Mouse (Mus musculus) heart, embryonic 15.5 days (tissue): Measurements from ENCODE around the gene Lpo. TPM values are rescaled to one million over a fixed set of nuclear protein-coding genes. Genes with fewer than 3 reads are reported as not detected.

ENCODE experiments used
- ATAC-seq: fragments of 200-750 bp; cut with Nextera tagmentation; replicated peaks from 2 replicates; pipeline ENCODE4 v1.8.0; 2017; ENCODE audit warnings: low read depth, moderate TSS enrichment; ENCODE audit not compliant: insufficient number of reproducible peaks, insufficient read depth, low FRiP score
- H3K27ac ChIP-seq: fragments of 300-500 bp; sonication (generic); 2 replicates; pipeline ENCODE4 v1.5.1; 2015; ENCODE audit warnings: mild to moderate bottlenecking, inconsistent platforms
- H3K27me3 ChIP-seq: fragments of 300-500 bp; sonication (generic); 2 replicates; pipeline ENCODE4 v1.6.1; 2015; ENCODE audit warnings: inconsistent platforms
- H3K36me3 ChIP-seq: fragments of 300-500 bp; sonication (generic); 2 replicates; pipeline ENCODE4 v1.6.1; 2015; ENCODE audit warnings: mild to moderate bottlenecking, inconsistent platforms
- H3K4me1 ChIP-seq: fragments of 300-500 bp; sonication (generic); replicated peaks from 2 replicates; pipeline ENCODE4 v1.6.1; 2015; ENCODE audit warnings: inconsistent platforms
- H3K4me2 ChIP-seq: fragments of 300-500 bp; sonication (generic); 2 replicates; pipeline ENCODE4 v1.6.1; 2015; ENCODE audit warnings: inconsistent platforms, mild to moderate bottlenecking, moderate library complexity
- H3K4me3 ChIP-seq: fragments of 300-500 bp; sonication (generic); 2 replicates; pipeline ENCODE4 v1.5.1; 2015; ENCODE audit warnings: mild to moderate bottlenecking, inconsistent platforms
- H3K9ac ChIP-seq: fragments of 300-500 bp; sonication (generic); 2 replicates; pipeline ENCODE4 v1.6.1; 2015; ENCODE audit warnings: mild to moderate bottlenecking, inconsistent platforms
- H3K9me3 ChIP-seq: fragments of 300-500 bp; sonication (generic); replicated peaks from 2 replicates; pipeline ENCODE4 v1.6.1; 2016; ENCODE audit warnings: inconsistent platforms
- WGBS: fragments of 180-500 bp; shearing (Covaris S2); methylation state at CpG from one replicate; pipeline ENCODE4 v1.1.7; 2015; ENCODE audit warnings: mixed read lengths; 5-methylcytosine and 5-hydroxymethylcytosine counted together
- polyA plus RNA-seq: library from polyadenylated mRNA; unstranded; fragments of >200 nt; fragmentation: Nextera tagmentation; extraction: Ambion mirVana; gene quantifications from 2 replicates; pipeline ENCODE4 v1.2.1, GENCODE M21; 2015

Lpo gene
- polyA plus RNA-seq, 1 experiment from 2014 or later, result 0.13 TPM

DNA sequence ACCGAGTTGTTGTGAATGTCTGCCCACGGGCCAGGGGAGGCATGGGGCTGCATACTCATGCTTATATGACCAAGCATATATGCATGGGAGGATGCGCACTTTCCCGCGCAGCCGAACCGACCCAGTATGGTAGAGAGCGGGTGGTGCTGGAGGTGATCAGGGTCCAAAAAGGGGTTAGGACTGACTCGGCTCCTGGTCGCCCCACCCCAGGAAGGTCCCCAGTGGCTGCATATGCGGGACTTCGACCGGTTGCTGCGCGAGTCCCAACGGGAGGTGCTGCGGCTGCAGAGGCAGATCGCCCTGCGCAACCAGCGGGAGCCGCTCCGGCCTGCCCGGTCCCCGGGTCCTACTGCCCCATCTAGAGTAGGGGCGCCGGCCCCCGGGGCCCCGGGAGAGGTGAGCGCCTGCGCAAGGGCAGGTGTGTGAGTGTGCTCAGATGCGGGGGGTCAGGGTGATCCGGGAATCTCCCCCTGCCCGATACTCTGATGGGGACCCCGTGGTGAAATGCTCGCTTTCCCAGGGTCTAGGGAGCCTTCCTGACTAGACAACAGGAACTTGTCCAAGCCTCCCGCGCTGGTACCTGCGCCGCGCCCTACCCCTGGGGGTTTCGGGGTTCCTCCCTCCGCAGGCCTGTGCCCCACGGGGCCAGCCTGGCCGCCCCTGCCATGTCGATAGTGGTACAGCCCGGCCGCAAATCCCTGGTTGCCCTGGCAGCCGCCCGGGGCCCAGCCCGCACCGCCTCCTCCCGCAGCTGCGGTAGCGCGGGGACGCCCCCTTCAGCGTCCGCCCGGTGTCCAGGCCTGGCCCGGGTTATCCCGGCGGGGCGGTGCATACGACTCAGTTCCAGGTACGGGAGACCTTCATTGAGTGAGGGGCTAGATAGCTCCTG is 63.9 kb downstream of the Lpo start:
- Histone ChIP-seq H3K27me3 (peaks cover 93% of the 10 kb centered on the region), H3K36me3 (no peaks in the 10 kb centered on the region), H3K4me1 (peaks cover 15% of the 10 kb centered on the region), H3K4me3 (peak overlapping the region; percentile 48), H3K9me3 (no peaks in the 10 kb centered on the region), H3K9ac (peak overlapping the region; percentile 28; the same call in 1 of the 2 replicates), H3K4me2 (peak overlapping the region; percentile 79), H3K27ac (no peak overlapping the region)
- WGBS, result under 1% methylated on average over 65 of the region's 65 CpGs
- ATAC-seq, result 0 out of 2 replicates have a peak, but pooled peaks have one; percentile 21

DNA sequence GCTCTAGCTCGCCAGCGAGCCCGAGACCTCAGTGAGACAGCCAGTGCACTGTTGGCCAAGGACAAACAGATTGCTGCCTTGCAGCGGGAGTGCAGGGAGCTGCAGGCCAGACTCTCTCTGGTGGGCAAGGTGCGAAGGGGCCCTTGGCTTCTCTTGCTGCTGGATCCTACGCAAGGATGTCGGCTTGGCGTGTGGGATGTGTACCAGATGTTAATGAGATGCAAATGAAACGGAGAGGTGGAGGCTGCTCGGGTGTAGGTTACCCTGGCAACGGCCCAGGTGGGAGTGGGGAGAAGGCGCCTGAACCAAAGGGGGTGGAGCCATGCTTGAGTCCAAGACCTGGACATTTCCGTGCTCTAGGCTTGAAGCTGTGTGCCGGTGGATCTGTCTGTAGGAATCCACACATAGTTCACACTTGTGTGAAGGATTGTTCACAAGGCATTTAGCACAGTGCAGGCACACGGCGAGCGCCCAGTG is 64.5 kb downstream of the Lpo start:
- peaks cover 96% of the 10 kb centered on the region for H3K27me3 ChIP-seq
- H3K27ac ChIP-seq, result no peak overlapping the region
- H3K4me2 ChIP-seq, result peak overlapping the region; percentile 79
- H3K4me3 ChIP-seq, result peak overlapping the region; percentile 48
- no peaks in the 10 kb centered on the region for H3K9me3 ChIP-seq
- peak overlapping the region; percentile 28; the same call in 1 of the 2 replicates for H3K9ac ChIP-seq
- no peak for ATAC-seq
- H3K4me1 ChIP-seq, result peaks cover 15% of the 10 kb centered on the region
- 3% methylated on average over 17 of the region's 17 CpGs for WGBS
- H3K36me3 ChIP-seq, result no peaks in the 10 kb centered on the region

DNA sequence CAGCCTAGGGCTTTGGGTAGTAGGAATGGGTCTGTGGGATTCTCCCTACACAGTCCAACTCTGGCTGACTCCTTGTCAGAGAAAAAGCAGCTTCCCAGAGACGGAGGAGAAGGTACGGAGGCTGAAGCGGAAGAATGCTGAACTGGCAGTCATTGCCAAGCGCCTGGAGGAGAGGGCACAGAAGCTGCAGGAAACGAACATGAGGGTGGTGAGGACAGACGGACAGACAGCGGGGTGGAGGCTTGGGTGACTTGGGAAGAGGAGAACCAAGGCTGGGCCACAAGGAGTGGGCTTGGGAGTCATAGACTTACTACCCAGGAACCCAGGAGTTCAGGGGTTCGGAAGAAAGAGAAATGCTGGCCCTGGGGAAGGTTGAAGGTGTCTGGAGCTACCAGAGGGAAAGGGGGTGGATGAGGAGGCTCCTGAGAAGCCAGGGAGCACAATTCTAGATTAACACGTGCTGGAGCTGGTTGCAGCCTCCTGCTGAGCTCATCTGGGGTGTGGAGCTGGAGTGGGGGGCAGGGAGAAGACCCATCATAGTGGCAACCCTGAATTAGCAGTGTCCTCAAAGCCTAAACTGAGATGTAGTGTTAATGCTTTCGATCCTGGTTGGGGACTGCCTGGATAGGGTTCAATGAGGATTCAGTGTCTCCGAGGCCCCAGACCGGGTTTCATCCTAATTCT is 65.2 kb downstream of the Lpo start:
- H3K27ac ChIP-seq, result no peak overlapping the region
- no peak overlapping the region for H3K9ac ChIP-seq
- ATAC-seq, result no peak
- peaks cover 89% of the 10 kb centered on the region for H3K27me3 ChIP-seq
- H3K4me1 ChIP-seq, result peaks cover 15% of the 10 kb centered on the region
- 0 out of 2 replicates have a peak overlapping the region, but pooled peaks have one; percentile 48 for H3K4me3 ChIP-seq
- peak overlapping the region; percentile 79; the same call in 1 of the 2 replicates for H3K4me2 ChIP-seq
- H3K36me3 ChIP-seq, result no peaks in the 10 kb centered on the region
- no peaks in the 10 kb centered on the region for H3K9me3 ChIP-seq
- WGBS, result 42% methylated on average over 12 of the region's 12 CpGs

DNA sequence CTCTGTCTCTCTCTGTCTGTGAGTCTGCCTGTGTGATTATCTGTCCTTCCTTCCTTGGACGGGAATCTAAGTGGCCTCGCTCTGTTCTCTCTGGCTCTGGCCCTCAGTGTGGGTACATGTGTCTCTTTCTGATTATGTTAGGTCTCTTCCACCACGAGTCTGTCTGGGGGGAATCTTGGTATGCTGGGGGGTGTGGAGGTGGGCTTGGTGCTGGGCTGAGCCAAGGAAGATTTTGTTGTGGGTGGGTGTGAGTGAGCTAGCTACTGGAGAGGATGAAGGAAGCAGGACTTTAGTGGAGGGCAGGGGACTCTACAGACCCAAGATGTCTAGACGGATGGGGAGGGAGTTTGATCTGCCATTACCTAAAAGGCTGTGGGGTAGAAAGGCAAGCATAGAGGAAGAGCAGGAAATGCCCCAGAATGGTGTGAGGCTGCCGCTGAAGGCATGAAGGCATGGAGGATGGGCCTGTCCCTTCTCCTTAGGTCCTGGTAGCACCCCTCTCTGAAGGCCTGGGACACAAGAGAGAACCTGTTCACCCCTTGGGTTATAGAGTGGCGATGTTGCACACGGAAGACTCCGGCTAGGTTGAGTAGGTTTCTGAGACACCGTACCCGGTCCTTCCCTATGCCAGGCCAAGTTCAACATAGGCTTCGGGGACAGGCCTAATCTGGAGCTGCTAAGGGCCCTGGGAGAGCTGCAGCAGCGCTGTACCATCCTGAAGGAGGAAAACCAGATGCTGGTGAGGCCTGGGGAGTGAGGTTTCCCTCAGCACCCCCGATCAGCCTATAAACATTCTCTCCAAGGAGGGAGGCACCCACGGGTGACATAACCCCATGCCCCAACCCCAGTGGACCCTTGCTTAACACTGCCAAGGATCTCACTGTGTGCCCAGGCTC is 66.0 kb downstream of the Lpo start:
- Histone ChIP-seq H3K9ac (no peak overlapping the region), H3K27ac (no peak overlapping the region), H3K4me2 (no peak overlapping the region), H3K36me3 (no peaks in the 10 kb centered on the region), H3K27me3 (peaks cover 81% of the 10 kb centered on the region), H3K4me1 (peaks cover 15% of the 10 kb centered on the region), H3K4me3 (no peak overlapping the region), H3K9me3 (no peaks in the 10 kb centered on the region)
- no peak for ATAC-seq
- 69% methylated on average over 14 of the region's 14 CpGs for WGBS

DNA sequence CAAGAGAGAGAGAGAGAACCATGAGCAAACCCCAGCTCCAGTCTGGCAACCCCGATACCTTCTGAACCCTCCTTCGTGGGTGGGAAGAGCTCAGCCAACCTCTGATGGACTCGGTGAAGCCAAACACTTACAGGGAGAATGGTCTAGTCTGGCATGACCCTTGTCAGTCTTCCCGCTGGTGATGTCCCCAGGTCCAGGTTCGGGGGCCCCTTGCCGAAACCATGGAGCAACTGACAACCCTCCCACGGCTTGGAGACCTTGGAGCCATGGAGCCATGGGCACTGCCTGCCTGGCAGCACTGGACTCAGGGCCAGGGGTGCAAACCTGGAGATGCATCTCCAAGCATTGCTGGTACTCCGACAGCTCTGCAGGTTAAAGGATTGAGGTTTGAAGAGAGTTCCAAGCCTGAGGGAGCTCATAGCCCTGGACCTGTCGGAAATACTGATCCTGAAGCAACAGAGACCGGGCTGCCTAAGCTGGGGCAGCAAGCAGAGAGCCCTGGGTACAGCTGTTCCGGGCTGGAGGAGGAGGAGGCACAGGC is 66.8 kb downstream of the Lpo start:
- Histone ChIP-seq H3K4me1 (peaks cover 15% of the 10 kb centered on the region), H3K27ac (no peak overlapping the region), H3K9me3 (no peaks in the 10 kb centered on the region), H3K36me3 (no peaks in the 10 kb centered on the region), H3K27me3 (peaks cover 73% of the 10 kb centered on the region), H3K4me3 (no peak overlapping the region), H3K9ac (no peak overlapping the region), H3K4me2 (no peak overlapping the region)
- 65% methylated on average over 11 of the region's 11 CpGs for WGBS
- ATAC-seq, result no peak

DNA sequence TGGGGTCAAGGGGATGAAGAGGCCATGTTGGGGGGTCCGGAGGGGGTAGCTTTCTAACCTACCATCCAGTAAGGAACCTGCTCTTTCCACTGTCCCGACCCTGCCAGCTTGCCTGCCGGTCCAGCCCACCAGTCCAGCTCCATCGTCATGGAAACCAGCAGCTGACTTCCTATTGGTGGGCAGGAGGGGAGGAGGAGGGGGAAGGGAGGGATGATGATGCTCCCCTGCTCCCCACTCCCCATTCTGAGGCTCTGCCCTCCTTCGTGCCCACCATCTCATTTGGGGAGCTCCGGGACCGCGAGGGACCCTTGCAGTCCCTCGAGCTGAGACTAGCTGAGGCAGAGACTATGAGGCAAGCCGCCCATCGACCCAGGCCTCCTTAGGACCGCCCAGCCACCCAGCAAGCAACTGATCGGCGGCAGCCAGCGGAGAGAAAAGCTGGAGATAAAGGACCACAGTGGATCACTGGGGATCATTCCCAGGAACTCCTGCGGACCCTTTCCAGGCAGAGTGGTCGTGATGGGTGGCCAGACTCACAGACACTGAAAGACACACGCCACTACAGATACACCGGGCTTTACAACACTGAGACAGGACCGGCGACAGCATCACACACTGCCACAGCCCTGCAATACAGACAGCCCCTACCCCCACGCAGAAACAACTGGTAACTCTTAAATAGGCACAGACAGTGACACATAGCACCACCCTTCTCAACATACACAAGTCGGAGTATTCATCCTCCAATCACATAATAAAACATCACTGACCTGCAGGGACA is 67.6 kb downstream of the Lpo start, which contains the start of gene Tspoap1:
Gene Tspoap1, plus strand, starts transcription at position 241 of the 781 bp plus-strand sequence.
- H3K27ac ChIP-seq, result no peak within 1 kb of the TSS
- 7% methylated on average over 23 of the region's 23 CpGs for WGBS
- no peaks in the 10 kb centered on the region for H3K9me3 ChIP-seq
- H3K27me3 ChIP-seq, result peaks cover 66% of the 10 kb centered on the region
- no peak within 1 kb of the TSS for H3K9ac ChIP-seq
- no peak within 1 kb of the TSS for H3K4me3 ChIP-seq
- H3K36me3 ChIP-seq, result no peaks in the 10 kb centered on the region
- no peak within 1 kb of the TSS for H3K4me2 ChIP-seq
- peaks cover 15% of the 10 kb centered on the region for H3K4me1 ChIP-seq
- no peak for ATAC-seq

DNA sequence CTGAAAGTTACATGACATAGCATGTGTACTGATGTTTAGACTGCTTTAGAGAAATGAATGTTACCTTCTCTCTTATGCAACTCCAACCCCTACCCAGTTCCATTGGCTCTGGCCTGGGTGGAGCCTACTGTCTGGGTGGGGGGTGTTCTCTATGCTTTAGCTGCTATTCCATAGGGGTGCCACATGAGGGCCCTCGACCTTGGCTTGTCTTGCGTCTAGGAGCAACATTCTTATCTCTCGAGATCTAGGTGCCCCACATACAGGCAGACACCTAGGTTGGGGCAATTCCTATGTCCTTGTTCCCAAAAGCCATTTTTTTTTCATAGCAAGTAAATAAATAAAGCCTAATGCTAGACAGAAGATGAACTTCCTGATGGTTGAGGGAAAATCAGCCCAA is 68.5 kb downstream of the Lpo start:
- Histone ChIP-seq H3K9ac (no peak overlapping the region), H3K4me3 (no peak overlapping the region), H3K27me3 (peaks cover 57% of the 10 kb centered on the region), H3K4me2 (no peak overlapping the region), H3K4me1 (peaks cover 13% of the 10 kb centered on the region), H3K9me3 (no peaks in the 10 kb centered on the region), H3K36me3 (no peaks in the 10 kb centered on the region), H3K27ac (no peak overlapping the region)
- whole genome bisulfite sequencing, result 10% methylated on average over 3 of the region's 3 CpGs
- ATAC-seq, result no peak

DNA sequence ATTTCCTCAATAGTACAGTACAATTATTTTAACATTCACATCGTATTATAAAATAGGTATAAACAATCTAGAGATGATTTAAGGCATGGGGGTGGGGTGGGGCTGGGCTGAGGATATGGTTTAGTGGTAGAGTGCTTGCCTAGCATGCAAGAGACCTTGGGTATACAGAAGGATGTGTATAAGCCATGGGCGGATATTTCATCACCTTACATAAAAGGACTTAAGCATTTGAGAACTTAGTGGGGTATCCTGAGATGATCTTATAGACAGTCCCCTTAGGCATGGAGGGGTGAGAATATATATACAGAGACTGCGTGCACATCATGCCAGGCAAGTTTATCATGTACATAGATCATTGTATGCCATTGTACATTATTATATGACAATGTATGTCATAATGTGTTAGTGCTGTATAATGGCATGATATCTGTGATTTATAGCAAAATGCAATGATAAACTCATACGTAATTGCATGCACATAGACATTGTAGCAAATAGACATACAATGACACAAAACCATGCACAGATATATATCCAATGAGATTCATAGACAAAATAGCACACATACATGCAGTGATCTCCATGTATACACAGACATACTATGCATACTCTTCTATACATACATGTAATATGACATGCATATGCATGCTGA is 69.0 kb downstream of the Lpo start:
- 66% methylated on average over 4 of the region's 4 CpGs for WGBS
- ATAC-seq, result no peak

DNA sequence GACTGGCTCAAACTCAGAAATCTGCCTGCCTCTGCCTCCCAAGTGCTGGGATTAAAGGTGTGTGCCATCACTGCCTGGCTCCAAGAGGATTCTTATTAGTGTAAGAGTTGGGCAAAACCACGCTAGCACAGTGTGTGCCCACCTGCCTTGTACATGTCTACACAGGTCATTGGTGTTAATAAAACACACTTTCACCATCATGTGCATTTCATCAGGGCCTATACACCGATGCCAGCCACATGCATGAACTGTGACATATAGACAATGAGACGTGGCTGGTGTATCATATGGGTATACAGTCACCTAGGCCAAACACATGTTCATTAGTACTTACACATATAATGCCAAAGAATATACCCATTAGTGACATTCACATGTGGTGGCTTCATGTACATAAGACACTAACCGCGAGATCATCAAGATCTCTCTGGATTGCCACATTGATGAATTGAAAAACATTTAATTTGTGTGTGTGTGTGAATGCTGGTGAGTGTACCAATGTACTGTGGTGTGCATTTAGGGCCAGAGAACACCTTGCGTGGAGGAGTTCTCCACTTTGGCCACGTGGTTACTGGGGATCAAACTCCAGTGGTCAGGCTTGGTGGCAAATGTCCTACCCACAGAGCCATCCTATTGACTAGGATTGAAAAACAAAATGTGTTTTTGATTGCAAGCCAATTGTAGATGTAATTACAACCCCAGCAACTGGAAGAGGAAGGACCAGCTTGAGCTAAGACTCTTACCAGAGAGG is 69.8 kb downstream of the Lpo start:
- WGBS, result 70% methylated on average over 7 of the region's 7 CpGs

More for the DNA sequence above, 69.0 kb downstream of the Lpo start:
- H3K4me1 ChIP-seq, result peaks cover 8% of the 10 kb centered on the region
- no peak overlapping the region for H3K9ac ChIP-seq
- no peaks in the 10 kb centered on the region for H3K36me3 ChIP-seq
- H3K4me2 ChIP-seq, result no peak overlapping the region
- no peak overlapping the region for H3K27ac ChIP-seq
- H3K4me3 ChIP-seq, result no peak overlapping the region
- H3K9me3 ChIP-seq, result no peaks in the 10 kb centered on the region
- peaks cover 52% of the 10 kb centered on the region for H3K27me3 ChIP-seq

More for the DNA sequence above, 69.8 kb downstream of the Lpo start:
- Histone ChIP-seq H3K4me2 (no peak overlapping the region), H3K4me1 (peaks cover under 1% of the 10 kb centered on the region), H3K4me3 (no peak overlapping the region), H3K27me3 (peaks cover 44% of the 10 kb centered on the region), H3K27ac (no peak overlapping the region), H3K36me3 (no peaks in the 10 kb centered on the region), H3K9ac (no peak overlapping the region), H3K9me3 (no peaks in the 10 kb centered on the region)
- ATAC-seq, result no peak
